Mouse (Mus musculus) 416B (cell line): ENCODE data around the gene Nme2.
A peak's percentile ranks its signal among the peaks of the same experiment; 100 is the strongest.
"Not testable (repeated sequence)": the region's sequence is repeated elsewhere in the genome, so short reads cannot be mapped to it uniquely, and the experiment has no call there.

Experiments used
- DNase-seq: peaks from one replicate; pipeline ENCODE4 v3.0.0; 2011; ENCODE audit warnings: low read depth

Nme2 gene

DNA sequence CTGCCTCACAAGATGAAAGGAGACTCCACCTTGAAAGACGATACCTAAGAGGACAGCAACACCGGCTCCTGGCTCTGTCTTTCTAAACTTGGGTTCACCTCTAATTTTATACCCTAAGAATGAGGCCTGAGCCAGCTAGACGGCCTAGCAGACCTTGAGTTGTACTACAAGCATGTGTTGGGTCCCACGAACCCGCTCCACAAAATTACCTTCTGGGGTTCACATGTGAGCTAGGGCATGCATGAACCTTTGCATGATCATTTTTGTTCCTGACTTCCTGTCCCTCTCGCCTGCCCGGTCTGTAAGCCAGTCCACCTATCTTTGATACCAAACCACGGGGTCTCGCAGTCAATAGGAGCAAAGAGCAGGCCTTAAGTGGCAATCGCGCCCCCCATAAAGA is 11.3 kb upstream of the Nme2 start:
- peak; percentile 53 for DNase-seq

DNA sequence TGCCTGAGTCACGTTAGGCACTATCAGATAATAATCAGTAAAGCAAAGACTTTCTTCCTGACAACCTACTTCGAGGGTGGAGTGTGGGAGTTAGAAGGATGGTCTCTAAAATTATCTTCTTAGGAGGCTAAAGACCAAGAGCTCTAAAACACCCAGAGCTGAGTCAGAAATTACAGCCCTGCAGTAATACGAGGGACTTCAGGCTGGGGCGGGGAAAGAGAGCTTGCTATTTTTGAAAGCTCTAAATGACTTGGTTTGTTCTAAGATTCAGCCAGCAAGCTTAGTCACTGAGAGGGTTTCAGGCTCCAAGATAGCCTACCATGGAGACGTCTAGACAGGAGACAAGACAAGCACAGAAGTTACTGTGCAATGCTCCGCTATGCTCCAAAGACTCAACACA is 9.3 kb upstream of the Nme2 start:
- DNase-seq = no peak

DNA sequence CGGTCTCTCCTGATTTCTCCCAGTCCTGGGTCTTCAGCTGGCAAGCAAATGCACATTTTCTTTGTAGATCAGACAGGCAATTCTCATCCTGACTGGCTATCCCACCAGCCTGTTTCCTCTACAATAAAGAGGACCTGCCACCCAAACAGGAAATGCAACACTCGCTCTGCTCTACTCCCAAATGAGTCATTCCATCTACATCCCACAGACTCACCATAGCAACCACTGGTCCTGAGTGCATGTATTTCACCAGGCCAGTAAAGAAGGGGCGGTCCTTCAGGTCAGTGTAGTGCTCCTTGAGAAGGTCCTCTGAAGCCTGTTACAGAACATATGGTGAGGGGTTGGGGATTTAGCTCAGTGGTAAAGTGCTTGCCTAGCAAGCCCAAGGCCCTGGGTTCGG is 7.0 kb upstream of the Nme2 start:
- peak; percentile 83 for DNase-seq

DNA sequence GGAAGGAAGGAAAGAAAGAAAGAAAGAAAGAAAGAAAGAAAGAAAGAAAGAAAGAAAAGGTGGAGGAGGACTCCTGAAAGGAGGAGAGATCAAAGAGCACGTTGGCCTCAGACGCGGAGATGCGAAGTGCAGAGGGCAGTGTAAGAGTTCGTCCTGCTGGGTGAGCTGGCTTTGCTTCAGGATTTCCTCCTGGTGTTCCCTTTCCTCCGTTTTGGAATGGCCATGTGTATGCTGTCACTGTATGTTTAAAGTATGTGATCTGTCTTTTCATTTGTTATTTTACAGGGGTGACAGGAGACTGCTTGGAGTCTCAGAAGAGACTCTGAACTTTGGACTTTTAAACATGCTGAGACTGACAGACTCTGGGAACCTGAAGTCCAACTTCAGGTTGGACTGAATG is 5.4 kb upstream of the Nme2 start:
- DNase-seq = no peak

DNA sequence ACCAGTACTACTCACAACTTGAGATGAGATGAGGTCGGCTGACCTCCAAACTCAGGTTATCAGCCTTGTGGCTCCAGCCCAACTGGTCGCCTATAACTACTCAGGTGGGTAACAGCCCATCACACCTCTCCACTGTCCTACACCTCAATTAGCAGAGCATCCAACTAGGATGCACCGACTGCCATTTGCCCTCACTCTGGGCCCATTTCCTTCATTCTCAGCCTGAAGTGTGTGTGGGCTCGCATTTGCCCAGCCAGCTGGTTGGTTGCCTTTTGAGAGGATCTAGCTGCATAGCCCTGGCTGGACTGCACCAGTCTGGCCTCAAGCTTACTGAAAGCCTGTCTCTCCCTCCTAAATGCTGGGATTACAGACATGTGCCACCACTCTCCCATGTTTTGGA is 1.7 kb upstream of the Nme2 start:
- no peak for DNase-seq

DNA sequence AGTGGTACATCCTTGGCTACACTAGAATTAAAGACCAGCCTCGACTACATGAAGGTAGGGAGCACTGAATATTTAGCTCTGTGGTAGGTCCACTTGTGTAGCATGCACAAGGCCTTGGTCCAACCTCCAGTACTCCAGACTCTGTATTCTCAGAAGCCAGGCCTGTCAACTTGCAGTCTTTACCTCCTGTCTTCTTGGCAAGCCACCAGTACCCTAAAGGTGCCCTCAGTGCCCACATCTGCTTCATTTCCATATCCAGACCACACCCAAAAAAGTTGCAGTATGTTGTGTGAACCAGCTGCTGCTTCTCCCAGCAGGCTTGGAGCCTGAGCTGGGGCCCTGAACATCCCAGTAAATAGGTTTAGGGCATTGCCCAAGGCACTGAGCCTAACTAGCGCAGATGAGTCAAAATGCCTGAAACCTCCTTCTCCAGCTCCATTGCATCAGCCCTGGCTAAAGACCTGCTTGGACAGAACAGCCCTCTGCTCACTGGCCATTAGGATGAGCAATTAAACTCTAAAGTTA is 1.0 kb upstream of the Nme2 start:
- no peak for DNase-seq

DNA sequence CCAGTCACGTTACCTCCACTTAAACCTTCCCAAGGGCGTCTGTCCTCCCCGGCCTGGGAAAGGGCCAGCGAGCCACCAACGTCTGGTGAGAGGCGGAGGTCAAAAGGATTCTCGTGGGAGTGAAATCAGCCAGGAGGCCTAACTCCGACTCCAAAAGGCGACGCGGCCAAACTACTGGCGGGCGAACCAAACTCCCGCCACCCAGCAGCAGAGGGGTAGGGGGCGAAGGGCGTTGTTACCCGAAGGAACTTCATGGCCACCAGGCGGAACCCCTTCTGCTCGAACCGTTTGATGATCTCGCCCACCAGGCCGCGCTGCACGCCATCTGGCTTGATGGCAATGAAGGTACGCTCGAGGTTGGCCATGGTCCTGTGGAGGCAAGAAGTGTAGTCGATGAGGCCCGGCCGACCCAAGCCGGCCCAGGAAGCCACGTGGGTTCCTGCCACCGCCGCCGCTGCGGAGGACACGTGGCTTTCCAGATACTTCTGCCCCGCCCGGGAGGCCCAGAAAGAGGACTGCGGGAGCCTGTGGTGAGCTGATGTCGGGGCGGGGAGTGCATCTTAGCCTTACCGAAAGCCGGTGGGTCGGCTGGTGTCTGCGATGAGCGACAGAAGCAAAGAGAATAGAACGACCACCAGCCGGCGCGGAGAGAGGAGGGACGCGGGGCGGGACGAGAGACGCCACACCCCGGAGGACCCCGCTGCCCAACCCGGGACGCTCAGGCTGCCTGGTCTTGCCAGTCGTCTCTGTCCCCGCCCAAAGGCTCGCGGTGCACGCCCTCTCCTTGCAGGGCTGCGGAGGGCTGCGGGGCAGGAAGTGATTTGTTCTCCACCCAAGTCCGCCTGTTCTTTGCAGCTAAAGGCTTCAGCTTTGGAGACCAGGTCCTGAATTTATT is 556 bp downstream of the Nme2 start:
- peak; percentile 93 for DNase-seq

DNA sequence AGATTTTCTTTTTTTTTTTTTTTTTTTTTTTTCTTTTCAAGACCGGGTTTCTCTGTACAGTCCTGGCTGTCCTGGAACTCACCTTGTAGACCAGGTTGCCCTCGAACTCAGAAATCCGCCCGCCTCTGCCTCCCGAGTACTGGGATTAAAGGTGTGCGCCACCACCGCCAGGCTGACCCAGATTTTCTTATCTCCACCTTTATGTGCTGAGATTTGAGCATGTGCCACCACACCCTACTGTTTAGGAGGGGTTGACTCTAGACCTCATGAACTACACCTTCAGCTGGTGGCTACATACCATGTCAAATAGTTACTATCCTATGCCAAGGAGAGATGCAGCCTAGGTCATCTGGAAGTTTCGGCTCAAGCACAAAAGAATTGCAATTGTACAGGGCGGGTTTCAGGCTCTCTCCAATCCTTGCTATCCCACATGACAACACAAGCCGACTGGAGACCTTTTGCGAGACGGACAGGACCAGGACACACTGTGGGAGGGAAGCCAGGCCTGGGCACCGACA is 1.3 kb downstream of the Nme2 start:
- DNase-seq = no peak

DNA sequence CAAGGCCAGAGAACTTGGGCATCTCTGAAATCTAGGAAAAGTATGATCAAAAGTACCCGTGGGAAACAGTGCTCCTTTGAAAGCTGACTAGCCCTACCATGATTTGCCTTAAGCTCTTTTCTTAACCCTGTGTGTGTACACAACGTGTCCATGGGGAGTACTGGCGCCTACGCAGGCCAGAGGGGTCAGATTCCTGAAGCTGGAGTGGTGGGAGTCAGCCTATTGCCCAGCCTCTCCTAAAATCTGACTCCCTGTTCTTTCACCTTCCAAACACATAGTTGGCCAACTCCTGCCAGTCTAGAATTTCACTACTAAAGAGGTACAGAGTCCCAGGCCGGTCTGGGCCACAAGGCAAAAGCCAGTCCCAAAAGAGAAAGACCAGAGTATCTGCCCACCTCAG is 3.7 kb downstream of the Nme2 start:
- DNase-seq = no peak

DNA sequence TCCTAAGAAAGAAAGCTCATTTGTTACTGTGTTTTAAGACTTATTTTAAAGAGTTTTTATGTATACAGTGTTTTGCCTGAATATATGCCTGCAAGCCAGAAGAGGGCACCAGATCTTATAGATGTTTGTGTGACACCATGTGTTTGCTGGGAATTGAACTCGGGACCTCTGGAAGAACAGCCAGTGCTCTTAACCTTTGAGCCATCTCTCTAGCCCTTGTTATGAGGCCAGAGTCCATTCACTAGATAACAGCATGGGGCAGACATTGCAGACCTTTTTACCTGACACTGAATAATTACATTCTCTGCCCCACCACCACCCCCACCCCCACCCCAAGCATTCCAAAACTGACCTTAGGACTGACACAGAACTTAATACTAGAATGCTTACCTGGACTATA is 6.0 kb downstream of the Nme2 start:
- DNase-seq = peak; percentile 26

DNA sequence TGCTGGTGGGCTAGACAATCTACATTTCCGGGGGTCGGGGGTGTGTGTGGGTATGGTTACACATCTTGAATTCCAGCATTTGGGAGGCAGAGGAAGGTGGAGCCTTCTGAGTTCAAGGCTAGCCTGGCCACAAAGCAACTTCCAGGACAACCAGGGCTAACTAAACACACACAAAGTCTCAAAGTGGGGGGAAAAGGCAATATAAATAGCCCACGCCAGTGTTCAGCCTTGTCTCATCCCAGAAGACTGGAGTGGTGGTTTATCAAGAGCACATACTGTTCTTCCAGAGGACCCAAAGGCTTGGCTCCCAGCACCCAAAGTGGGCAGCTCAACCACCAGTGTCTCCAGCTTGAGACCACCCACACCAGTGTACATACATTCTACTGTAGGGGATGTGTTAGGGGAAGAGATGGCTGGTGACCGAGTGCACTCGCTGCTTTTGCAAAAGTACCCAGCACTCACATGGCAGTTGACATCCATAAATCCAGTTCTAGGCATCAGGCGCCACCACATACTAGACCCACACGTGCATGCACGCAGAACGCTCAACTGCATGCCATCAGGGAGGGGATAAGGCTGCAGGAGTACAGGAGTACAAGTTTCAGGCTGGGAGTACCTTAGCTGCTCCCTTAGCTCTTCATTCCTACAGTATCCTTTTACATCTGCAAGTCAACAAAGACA is 7.0 kb downstream of the Nme2 start:
- no peak for DNase-seq

DNA sequence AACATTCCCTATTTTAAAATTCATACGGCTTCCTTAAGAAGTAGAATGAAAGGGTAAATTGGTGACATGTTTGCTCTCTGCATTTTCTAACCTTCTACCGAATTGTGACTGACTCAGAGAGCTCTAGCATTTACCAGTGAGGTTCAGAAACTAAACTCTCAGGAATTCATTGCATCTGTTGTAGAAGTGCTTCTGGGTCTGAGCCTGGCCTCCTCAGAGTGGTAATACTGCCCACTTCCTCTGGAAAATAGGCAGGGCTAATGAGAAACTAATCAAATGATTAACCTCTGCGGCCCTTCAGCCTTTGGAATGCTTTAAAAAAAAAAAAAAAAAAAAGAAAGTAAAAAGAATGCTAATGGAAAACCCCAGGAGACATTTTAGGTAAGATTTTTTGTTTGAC is 11.1 kb downstream of the Nme2 start:
- no peak for DNase-seq

DNA sequence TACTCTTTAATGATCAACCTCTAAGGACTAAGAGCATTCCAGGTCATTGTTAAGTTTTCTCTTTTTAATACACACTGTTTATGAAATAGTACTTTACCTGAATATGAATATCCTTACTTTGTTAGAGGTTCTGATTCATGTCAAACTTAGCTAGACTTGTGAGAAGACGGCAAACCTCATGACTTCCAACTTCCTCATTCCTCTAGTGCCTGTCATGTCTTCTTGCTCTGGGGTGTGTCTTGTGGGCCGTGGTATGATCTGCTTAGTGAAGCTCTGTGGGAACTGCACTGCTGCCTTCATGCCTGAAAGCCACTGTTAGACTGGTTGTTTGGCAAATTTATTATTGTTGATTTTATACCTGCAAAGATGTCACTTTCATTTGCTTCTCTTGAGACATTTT is 15.2 kb downstream of the Nme2 start:
- DNase-seq = peak; percentile 61

DNA sequence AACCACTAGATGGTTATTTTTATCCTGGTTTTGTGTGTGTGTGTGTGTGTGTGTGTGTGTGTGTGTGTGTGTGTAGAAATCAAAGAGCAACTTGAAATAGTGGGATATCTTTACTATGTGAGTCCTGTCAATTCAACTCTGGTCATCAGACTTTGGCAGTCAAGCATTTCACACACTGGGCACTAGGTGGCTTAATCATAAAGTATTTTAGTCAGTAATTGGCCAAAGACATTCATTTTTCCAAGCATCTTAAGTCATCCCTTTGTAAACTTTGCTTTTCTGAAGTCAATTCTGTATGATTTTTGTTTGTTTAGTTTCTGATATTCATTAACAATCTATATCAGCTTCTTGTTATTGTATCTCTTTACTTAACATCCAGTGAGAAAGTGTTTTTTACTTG is 27.0 kb downstream of the Nme2 start:
- DNase-seq = peak; percentile 37

DNA sequence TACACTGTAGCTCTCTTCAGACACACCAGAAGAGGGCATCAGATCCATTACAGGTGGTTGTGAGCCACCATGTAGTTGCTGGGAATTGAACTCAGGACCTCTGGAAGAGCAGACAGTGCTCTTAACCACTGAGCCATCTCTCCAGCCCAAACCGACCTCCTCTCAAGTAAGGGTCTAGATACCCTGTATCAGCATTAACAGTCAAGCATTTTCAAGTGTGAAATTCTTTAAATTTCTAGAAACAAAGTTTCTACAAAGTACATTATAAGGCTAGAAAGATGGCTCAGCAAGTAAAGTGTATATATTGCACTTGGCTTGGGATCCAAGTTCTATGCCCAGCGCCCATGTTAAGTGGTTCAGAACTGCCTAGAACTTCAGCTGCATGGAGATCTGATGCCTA is 41.0 kb downstream of the Nme2 start:
- DNase-seq = not testable (repeated sequence)

DNA sequence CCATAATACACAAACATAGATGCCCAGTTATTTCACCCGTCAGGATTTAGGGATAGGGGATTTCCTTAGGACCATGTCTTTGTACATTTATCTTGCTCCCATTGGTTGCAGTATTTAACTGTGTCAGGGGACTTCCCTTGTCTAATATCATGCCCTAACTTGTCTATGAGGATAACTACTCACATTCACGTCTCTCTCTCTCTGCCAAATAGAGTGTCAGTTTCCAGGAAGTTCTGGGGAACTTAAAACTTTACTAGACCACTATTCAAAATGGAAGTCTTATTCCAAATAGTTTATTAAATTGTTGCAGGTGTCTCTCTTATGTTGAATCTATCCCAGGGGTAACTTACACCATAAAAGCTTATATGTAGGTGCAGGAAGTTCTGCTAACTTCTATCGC is 44.5 kb downstream of the Nme2 start:
- DNase-seq = no peak

DNA sequence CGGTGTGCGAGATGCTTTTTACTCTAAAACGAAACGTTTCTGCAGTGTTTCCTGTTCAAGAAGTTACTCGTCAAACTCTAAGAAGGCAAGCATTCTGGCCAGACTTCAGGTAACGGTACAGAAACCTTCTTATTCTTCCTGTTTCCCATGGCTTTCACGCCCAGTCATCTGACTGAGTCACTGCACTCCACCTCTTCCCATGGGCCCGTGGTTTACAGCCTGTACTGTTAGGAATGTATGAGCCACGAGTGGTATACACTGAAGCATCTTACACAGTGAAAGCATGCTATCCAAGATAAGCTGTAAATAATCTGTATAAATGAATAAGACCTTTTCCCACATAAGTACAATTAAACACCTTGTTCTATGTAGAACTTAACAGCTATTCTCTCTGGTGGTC is 47.2 kb downstream of the Nme2 start:
- peak; percentile 24 for DNase-seq

DNA sequence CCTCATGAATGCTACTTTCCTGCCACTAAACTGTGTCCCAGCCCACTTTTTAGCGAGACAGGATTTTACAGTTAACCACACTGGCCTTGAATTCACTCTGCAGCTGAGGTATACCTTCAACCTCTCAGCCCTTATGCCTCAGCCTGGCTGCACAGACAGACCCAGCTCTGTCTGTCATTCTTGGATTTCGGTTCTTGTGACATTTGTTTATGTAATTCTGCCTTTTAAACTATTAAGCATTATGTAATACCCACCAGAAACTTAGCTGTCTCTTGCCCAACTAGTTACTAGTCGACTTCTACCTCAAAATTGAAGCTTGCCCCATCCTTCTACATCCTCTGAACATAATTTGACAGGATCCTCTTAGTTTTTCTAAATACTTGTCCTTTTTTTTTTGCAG is 48.2 kb downstream of the Nme2 start:
- DNase-seq = peak; percentile 49

DNA sequence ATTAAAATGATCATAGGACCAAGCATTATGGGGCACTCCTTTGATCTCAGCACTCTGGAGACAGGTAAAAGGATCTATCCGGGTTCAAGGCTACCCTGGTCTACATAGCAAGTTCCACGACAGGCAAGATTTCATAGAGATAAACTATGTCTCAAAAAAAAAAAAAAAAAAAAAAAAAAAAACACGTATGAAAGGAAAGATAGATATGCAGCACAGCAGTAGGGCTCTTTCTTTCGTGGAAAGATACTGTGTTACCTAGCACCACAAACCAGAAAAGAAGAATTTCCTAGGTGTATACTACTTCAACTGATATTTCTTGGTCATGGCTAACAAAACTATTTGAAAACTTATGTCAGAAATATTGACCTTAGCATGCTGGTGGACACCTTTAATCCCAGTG is 49.2 kb downstream of the Nme2 start:
- DNase-seq = no peak
